Mouse (Mus musculus) R1 (cell line): ENCODE results near the gene Rdh16.
A peak's percentile ranks its signal among the peaks of the same experiment; 100 is the strongest.
"Not testable (repeated sequence)": the region's sequence is repeated elsewhere in the genome, so short reads cannot be mapped to it uniquely, and the experiment has no call there.

Experiments
- DNase-seq: peaks from one replicate; pipeline ENCODE4 v3.0.0-alpha.2; 2018; ENCODE audit warnings: low read depth, low spot score

The Rdh16 gene

GRCm38 (mm10) chr10:127800891-127801290, at the start of gene Rdh16:
Gene Rdh16, plus strand, starts transcription at chr10:127801152.
- DNase-seq = no peak

GRCm38 (mm10) chr10:127751548-127751947, 49.4 kb upstream of the Rdh16 start, which contains the start of gene Gpr182:
Gene Gpr182, minus strand, starts transcription at chr10:127751732.
- peak; percentile 43 for DNase-seq

GRCm38 (mm10) chr10:127754566-127755166, 46.3 kb upstream of the Rdh16 start:
- no peak for DNase-seq

DNA sequence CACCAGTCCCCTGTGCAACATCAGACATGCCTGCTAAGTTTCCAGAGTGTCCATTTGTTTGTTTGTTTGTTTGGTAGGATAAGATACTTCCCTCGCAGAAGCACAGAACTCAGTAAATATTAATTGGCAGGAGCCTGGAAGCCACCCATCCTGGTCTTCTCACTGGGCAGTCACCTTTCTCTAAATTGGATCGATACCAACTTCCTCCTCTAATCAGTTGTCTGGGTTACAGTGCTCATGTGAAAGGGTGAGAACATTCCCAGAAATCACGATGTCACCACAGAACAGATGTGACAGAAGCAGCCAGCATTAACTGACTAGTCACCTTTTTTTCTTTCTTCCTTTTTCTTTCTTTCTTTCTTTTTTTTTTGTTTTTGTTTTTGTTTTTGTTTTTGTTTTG, 45.7 kb upstream of the Rdh16 start:
- DNase-seq = no peak

DNA sequence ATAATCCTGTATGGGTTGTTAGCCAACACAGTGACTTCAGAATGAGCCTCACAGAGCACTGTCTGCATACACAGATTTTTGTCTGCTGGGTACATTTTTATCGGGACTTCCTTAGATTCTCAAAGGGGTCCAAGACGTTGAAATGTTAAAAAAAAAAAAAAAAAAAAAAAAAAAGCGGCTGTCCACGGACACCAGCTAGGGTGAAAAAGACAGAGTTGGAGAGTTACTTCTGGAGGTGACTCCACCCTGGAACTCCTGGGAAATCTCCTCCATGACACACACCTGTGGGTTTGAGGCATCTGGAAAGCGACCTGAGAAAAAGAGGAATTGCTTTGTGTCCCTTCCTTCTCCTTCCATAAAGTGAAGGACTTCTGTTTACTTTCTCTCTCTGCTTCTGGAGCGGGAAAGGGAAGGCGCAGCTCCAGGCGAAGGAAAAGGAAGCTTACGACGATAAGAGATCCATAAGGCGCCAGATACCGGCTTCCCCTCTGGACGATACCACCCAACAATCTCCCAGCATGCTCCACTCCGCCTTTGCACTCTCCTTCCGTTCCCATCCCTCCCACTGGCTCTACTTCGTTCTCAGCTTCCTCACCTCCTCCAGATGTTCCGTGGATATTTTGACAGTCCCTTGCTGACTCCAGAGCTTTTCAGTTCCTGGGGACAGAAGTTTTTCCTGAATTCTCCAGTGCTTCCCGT, 45.0 kb upstream of the Rdh16 start:
- DNase-seq = peak; percentile 46

DNA sequence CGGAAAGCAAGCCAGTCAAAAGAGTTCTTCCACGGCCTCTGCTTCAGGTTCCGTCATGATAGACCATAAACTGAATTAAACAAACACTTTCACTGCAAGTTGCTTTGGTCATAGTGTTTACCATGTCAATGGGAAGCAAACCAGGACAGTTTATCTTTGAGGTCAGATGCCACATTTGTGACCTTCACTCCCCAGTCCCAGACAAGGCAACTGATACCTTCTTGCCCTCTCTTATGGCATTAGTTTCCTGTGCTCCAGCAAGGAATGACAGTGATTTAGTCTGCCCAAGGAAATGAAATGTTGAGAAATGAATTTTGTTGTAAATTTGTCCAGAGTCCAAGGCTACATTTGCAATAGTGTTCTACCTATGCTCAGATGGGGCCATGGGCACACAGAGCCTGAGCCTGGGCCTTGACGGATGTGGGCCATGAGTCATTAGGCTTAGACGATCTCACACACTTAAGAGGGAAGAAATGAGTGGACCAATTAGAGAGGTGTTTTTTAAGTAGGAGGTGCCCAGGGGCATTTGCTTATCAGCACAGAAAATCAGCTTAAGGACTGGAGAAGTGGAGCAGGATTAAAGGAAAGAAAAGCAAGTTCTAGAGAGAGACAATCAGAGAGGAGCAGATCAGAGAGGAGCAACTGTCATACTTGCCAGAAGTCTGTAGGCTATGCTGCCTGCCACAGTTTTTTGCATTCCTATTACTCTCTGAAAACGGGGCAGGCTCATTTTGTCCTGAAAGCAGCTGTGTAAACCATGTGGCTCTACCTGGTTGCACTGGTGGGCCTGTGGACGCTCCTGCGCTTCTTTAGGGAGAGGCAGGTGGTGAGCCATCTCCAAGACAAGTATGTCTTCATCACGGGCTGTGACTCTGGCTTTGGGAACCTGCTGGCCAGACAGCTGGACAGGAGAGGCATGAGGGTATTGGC, 41.5 kb upstream of the Rdh16 start, which contains the start of the genes Rdh1 and Rdh16f1:
Gene Rdh1, plus strand, starts transcription at position 541 of the 930 bp plus-strand sequence.
Gene Rdh16f1, plus strand, starts transcription at position 607 of the 930 bp plus-strand sequence.
- DNase-seq = no peak

GRCm38 (mm10) chr10:127762926-127763325, 38.0 kb upstream of the Rdh16 start:
- not testable (repeated sequence) for DNase-seq

- no peak for DNase-seq
These were observed 36.9 kb upstream of the Rdh16 start for GRCm38 (mm10) chr10:127763914-127764680.

- no peak for DNase-seq
These were observed 34.4 kb upstream of the Rdh16 start for GRCm38 (mm10) chr10:127766564-127766963.

DNA sequence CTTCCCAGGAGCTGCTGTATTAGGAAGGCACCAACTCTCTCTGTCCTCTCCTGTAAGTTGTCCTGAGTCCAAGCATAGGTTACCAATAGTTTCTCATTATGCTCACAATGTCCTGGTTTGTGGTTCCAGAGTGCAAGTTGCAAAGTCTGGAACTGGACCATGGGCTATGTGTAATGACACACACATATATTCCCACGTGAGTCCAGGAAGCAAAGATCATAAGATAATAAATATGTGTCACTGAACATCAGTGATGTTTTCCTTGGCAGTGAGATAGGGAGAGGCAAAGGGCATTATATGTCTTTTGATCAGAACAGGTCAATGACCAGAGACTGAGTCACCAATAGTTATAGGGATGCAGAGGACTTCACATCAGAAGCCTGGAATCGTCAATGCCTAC, 24.9 kb upstream of the Rdh16 start, which contains the start of gene Rdh9:
Gene Rdh9, plus strand, starts transcription at position 376 of the 400 bp plus-strand sequence.
- DNase-seq = no peak

DNA sequence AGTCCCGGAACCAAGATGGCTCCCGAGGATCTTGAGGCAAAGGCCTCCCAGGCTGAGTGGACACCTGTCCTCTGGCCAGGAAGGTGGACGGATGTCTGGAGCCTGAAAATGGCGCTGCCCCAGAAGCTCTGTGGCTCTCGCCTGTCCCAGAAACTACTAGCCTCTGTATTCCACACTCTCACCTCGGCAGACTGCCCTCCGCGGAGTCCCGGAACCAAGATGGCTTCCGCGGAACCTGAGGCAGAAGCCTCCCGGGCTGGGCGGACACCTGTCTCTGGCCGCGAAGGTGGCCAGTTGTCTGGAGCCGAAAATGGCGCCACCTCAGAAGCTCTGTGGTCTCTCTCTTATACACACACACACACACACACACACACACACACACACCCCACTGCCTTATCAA, 18.6 kb upstream of the Rdh16 start:
- DNase-seq = not testable (repeated sequence)

- DNase-seq = peak; percentile 82
These were observed 15.5 kb upstream of the Rdh16 start for GRCm38 (mm10) chr10:127785411-127785810.

DNA sequence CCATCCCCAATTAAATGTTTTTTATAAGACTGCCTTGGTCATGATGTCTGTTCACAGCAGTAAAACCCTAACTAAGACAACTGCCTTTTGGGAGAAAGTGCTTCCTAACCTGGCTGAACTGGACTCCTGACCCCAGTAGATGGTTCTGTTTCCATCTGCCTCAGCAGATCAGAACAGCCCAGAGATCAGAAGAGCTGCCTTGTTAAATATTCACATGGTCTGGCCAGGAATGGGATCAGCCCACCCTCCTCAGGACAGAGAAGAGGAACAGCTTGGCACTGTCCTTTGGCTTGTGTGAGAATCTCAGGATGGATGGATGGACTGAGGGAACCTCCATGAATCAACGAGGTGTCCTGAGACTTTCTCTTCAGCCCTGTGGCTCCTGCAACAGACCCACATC, 1.7 kb upstream of the Rdh16 start:
- DNase-seq = no peak

- no peak for DNase-seq
These were observed 660 bp downstream of the Rdh16 start for GRCm38 (mm10) chr10:127801612-127802011.

DNA sequence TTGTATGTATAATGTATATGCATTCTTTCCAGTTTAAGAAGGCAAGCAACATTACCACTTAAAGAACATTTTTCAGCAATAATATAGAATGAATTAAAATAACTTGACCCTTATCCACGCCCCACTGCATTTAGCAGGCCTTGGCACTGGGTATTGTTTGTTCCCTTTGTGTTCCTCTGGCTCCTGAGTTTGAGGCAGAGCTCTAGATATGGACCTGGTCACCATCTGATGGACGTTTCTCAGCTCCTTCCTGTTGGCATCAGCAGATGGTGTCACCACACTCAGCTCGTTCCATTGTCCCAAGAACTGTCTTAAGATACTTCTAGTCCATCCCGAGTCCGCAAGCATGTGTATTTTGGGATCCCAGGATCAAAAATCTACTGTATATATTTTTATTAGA, 1.3 kb downstream of the Rdh16 start:
- DNase-seq = no peak

- DNase-seq = no peak
These were observed 3.5 kb downstream of the Rdh16 start for GRCm38 (mm10) chr10:127804416-127804815.

GRCm38 (mm10) chr10:127815888-127816287, 14.9 kb downstream of the Rdh16 start:
- DNase-seq = no peak

DNA sequence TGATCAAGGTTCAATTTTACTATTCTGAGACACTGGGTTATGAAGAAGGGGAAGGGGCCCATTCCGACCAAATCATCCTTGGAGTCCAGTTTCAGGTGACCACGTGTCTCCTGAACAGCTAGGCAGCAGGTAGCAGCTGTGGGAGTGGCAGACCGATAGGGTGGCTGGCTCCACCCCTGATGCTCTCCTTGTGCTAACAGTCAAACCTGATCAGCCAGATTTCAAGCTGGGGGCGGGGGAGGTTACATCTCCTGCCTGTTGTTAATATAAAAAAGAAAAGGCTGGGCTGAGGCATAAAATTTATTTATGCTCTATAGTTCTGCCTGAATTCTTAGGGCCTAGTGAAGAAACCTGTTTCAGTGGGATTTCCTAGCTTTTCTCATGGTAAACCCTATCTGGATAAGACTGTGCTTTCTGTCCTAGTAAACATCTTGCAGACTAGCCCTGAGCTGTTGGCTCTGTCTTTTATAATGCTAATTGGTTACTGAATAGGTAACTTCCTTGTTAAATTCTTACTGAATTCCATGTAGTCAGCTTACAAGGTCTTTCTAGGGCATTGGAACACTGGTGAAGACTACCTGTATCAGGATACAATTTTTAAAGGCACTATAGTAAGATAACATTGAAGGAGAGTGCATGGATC, 16.4 kb downstream of the Rdh16 start:
- peak; percentile 39 for DNase-seq

DNA sequence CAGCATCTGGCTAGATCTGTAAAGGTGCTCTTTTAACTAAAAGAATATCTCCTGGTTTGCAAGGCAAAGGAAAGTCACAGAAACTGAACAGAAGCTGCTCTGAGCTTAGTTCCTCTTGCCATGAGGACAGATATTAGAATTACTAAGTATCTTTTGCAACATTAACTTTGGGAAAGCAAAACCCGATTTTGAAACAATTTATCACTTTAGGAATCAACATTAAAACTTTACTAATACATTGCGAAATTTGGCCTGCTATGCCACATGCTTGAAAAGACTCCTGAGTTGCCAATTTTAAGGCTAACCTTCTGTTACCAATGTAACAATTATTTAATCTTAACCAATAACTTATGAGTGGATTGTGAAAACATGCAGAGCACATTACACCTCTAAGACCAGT, 20.9 kb downstream of the Rdh16 start:
- not testable (repeated sequence) for DNase-seq

DNA sequence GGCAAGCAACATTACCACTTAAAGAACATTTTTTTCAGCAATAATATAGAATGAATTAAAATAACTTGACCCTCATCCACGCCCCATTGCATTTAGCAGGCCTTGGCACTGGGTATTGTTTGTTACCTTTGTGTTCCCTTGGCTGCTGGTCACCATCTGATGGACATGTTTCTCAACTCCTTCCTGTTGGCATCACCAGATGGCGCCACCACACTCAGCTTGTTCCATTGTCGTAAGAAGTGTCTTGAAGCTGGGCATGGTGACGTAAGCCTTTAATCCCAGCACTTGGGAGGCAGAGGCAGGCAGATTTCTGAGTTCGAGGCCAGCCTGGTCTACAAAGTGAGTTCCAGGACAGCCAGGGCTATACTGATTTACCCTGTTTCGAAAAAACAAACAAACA, 24.4 kb downstream of the Rdh16 start:
- DNase-seq = peak; percentile 58

GRCm38 (mm10) chr10:127829121-127829520, 28.2 kb downstream of the Rdh16 start:
- DNase-seq = peak; percentile 85
